Mouse (Mus musculus): ENCODE measurements around the gene Ttn. TPM values are rescaled to one million over a fixed set of nuclear protein-coding genes. Genes with fewer than 3 reads are reported as not detected.
A peak's percentile ranks its signal among the peaks of the same experiment; 100 is the strongest.

Gene Ttn
- total and polyA plus RNA-seq, 3 experiments, result under 0.01 to 0.03 TPM; not detected in 1

- TF ChIP-seq CHD1 (IDR thresholded peaks at IDR 0.05; ENCODE audit: low read depth, low read length) (0 out of 2 replicates have a peak, but pooled peaks have one; percentile 49), TBP (IDR thresholded peaks at IDR 0.05; ENCODE audit: low read depth, low read length) (peak; percentile 91), E2F4 (IDR thresholded peaks at IDR 0.05; ENCODE audit: borderline replicate concordance, low read depth, low read length) (no peak), GABPA (IDR thresholded peaks at IDR 0.05; ENCODE audit: low read depth, low read length) (no peak), SIN3A (IDR thresholded peaks at IDR 0.05; ENCODE audit: low read length) (peak; percentile 73), KAT2A (conservative IDR thresholded peaks at IDR 0.05; ENCODE audit: low read depth, low read length) (no peak), POLR2AphosphoS5 (IDR thresholded peaks at IDR 0.05; ENCODE audit: borderline replicate concordance, low read depth, low read length) (peak; percentile 68; the same call in 1 of the 2 replicates), USF1 (IDR thresholded peaks at IDR 0.05; ENCODE audit: low read depth, low read length) (no peak), TCF12 (IDR thresholded peaks at IDR 0.05; ENCODE audit: low read depth, low read length) (peak; percentile 67), ELF1 (IDR thresholded peaks at IDR 0.05; ENCODE audit: low read depth, low read length) (no peak), MAX (IDR thresholded peaks at IDR 0.05; ENCODE audit: low read length) (peak; percentile 58)
Observed at GRCm38 (mm10) chr2:76672966-76673392, 309.4 kb downstream of the Ttn start, which contains the start of gene Fkbp7 (continued).

GRCm38 (mm10) chr2:76672134-76672745, 310.1 kb downstream of the Ttn start:
- H3K9ac ChIP-seq (ENCODE audit: control insufficient read depth, low read depth, low read length, poor library complexity, severe bottlenecking), result peak overlapping the region; percentile 71
- peaks cover 0 to 22% of the 10 kb centered on the region in 2 experiments; a peak in 3 of 4 replicates for H3K36me3 ChIP-seq (ENCODE audit: control insufficient read depth in 1 of 2, insufficient read depth in 2 of 2, low read length in 2 of 2)
- no peaks in the 10 kb centered on the region for H3K9me3 ChIP-seq (replicated peaks; ENCODE audit: insufficient read depth, low read length)
- TF ChIP-seq RAD21 (IDR thresholded peaks at IDR 0.05; ENCODE audit: low read depth, low read length) (no peak), POLR2AphosphoS2 (IDR thresholded peaks at IDR 0.05; ENCODE audit: low read length) (no peak), ELF1 (IDR thresholded peaks at IDR 0.05; ENCODE audit: low read depth, low read length) (no peak), MAZ (IDR thresholded peaks at IDR 0.05; ENCODE audit: low read depth, low read length) (no peak), RCOR1 (IDR thresholded peaks at IDR 0.05; ENCODE audit: low read depth, low read length) (no peak), MYB (IDR thresholded peaks at IDR 0.05; ENCODE audit: low read depth, low read length) (no peak), CTCF (IDR thresholded peaks at IDR 0.05 in 2 of 3, conservative IDR thresholded peaks at IDR 0.05 in 1 of 3; ENCODE audit: control insufficient read depth in 1 of 3, insufficient read depth in 1 of 3, low read depth in 2 of 3, low read length in 3 of 3, poor library complexity in 1 of 3, severe bottlenecking in 1 of 3) (no peak)
- peaks cover 4 to 13% of the 10 kb centered on the region in 2 experiments; a peak in 3 of 4 replicates for H3K4me1 ChIP-seq (ENCODE audit: control insufficient read depth in 1 of 2, insufficient read depth in 2 of 2, low read length in 2 of 2)
- H3K79me2 ChIP-seq (ENCODE audit: control insufficient read depth, insufficient read depth, low read length, poor library complexity), result peaks cover 21% of the 10 kb centered on the region
- peak overlapping the region; percentile 68 to 92 for H3K4me3 ChIP-seq (ENCODE audit: control insufficient read depth in 1 of 2, insufficient read depth in 1 of 2, low read depth in 2 of 2, low read length in 2 of 2)
- H3K27ac ChIP-seq (ENCODE audit: control insufficient read depth, low read depth, low read length), result peak overlapping the region; percentile 8; the same call in 1 of the 2 replicates
- peak; percentile 36 for DNase-seq (ENCODE audit: low read depth, low spot score)
- H3K27me3 ChIP-seq (ENCODE audit: control insufficient read depth in 1 of 2, insufficient read depth in 2 of 2, low read length in 2 of 2), result no peaks in the 10 kb centered on the region

GRCm38 (mm10) chr2:76671641-76672040, 310.7 kb downstream of the Ttn start:
- no peaks in the 10 kb centered on the region for H3K27me3 ChIP-seq (ENCODE audit: control insufficient read depth in 1 of 2, insufficient read depth in 2 of 2, low read length in 2 of 2)
- TF ChIP-seq MAFK (IDR thresholded peaks at IDR 0.05; ENCODE audit: borderline replicate concordance, low read depth, low read length) (no peak), TAL1 (IDR thresholded peaks at IDR 0.05; ENCODE audit: low read length) (no peak), MAZ (IDR thresholded peaks at IDR 0.05; ENCODE audit: low read depth, low read length) (no peak), ZMIZ1 (IDR thresholded peaks at IDR 0.05; ENCODE audit: low read depth, low read length) (no peak), USF1 (IDR thresholded peaks at IDR 0.05; ENCODE audit: low read depth, low read length) (no peak), ETS1 (IDR thresholded peaks at IDR 0.05; ENCODE audit: low read depth, low read length) (no peak), CHD1 (IDR thresholded peaks at IDR 0.05; ENCODE audit: low read depth, low read length) (no peak), ZC3H11A (IDR thresholded peaks at IDR 0.05; ENCODE audit: low read depth, low read length) (no peak), E2F4 (IDR thresholded peaks at IDR 0.05; ENCODE audit: borderline replicate concordance, low read depth, low read length) (no peak), ZNF384 (IDR thresholded peaks at IDR 0.05; ENCODE audit: low read depth, low read length) (no peak), GABPA (IDR thresholded peaks at IDR 0.05; ENCODE audit: low read depth, low read length) (no peak), CHD2 (IDR thresholded peaks at IDR 0.05; ENCODE audit: low read length) (no peak), POLR2AphosphoS5 (IDR thresholded peaks at IDR 0.05; ENCODE audit: borderline replicate concordance, low read depth, low read length) (no peak), MYC (IDR thresholded peaks at IDR 0.05; ENCODE audit: low read depth, low read length) (no peak), POLR2A (IDR thresholded peaks at IDR 0.05; ENCODE audit: control insufficient read depth in 1 of 2, insufficient read depth in 1 of 2, low read depth in 1 of 2, low read length in 2 of 2, poor library complexity in 1 of 2) (no peak), USF2 (IDR thresholded peaks at IDR 0.05; ENCODE audit: borderline replicate concordance in 1 of 2, insufficient read depth in 1 of 2, low read depth in 1 of 2, low read length in 2 of 2) (no peak)
- H3K79me2 ChIP-seq (ENCODE audit: control insufficient read depth, insufficient read depth, low read length, poor library complexity), result peaks cover 17% of the 10 kb centered on the region
- DNase-seq (ENCODE audit: low read depth, low spot score), result peak; percentile 20
- H3K4me3 ChIP-seq (ENCODE audit: control insufficient read depth in 1 of 2, insufficient read depth in 1 of 2, low read depth in 2 of 2, low read length in 2 of 2), result peak overlapping the region; percentile 68 to 92
- peak overlapping the region; percentile 71 for H3K9ac ChIP-seq (ENCODE audit: control insufficient read depth, low read depth, low read length, poor library complexity, severe bottlenecking)
- peaks cover 0 to 17% of the 10 kb centered on the region in 2 experiments; a peak in 2 of 4 replicates for H3K36me3 ChIP-seq (ENCODE audit: control insufficient read depth in 1 of 2, insufficient read depth in 2 of 2, low read length in 2 of 2)
- peaks cover 2 to 10% of the 10 kb centered on the region in 2 experiments; a peak in 3 of 4 replicates for H3K4me1 ChIP-seq (ENCODE audit: control insufficient read depth in 1 of 2, insufficient read depth in 2 of 2, low read length in 2 of 2)
- H3K27ac ChIP-seq (ENCODE audit: control insufficient read depth, low read depth, low read length), result no peak overlapping the region
- no peaks in the 10 kb centered on the region for H3K9me3 ChIP-seq (replicated peaks; ENCODE audit: insufficient read depth, low read length)

Data from MEL (cell line).